Mouse (Mus musculus) kidney, postnatal 14 days (tissue): ENCODE measurements around the gene Pmel.
"Not testable (repeated sequence)": the region's sequence is repeated elsewhere in the genome, so short reads cannot be mapped to it uniquely, and the experiment has no call there.

Experiments used
- DNase-seq: peaks from one replicate; pipeline ENCODE4 v3.0.0; 2022; ENCODE audit warnings: mixed read lengths

Pmel gene

DNA sequence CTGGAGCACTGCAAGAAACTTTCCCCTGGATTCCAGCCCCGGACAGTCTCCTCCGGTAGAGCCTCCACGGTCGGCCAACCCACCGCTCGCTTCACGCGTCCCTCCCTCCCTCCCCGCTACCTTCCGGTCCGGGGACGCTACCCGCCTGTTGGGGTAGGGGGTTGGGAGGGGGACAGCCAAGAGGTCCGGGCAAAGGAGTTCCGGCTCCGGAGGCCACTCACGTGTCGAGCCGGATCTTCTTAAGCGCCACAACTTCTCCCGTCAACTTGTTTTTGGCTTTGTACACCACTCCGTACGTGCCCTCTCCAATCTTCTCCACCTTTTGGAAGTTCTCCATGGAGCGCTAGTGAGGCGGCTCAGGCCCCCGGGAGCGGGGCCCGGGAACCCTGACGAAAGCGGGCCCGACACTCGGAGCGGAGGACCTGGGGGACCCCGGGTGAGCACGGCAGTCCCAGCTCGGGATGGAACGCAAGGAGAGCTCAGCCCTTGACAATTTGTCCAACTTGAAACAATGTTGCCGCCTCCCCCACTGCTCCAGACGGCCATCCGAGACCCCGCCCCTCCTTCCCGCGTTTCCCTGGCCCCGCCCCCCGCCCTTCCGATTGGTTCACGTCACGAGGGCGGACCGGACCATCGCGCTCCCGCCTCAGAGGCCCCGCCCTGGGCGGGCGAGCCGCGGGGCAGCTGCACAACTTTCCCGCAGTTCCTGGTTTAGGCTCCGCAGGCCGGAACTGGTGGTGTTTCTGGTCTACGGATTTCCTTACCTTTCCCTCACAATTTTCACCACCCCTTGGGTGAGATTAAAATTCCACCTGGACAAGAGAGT is 709 bp downstream of the Pmel start, which contains the start of gene Cdk2:
Cdk2 (minus strand) TSS at position 541 of the 826 bp plus-strand sequence.
- peak; percentile 96 for DNase-seq

DNA sequence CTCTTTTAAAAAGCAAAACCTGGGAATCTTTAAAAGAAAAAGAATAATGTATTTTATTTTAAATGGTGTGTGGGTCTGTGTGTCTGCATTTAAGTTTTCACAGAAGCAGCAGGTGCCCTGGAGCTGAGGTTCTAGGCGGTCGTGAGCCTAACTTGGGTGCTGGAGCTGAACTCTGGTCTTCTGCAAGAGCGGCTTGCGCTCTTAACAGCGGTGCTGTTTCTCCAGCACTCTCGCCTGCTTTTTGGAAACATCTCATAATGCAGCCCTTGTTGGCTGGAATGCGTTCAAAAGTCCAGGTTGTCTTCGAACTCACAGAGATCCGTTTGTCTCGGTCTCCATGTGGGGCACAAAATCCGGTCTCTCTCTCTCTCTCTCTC is 1.3 kb downstream of the Pmel start:
- no peak for DNase-seq

DNA sequence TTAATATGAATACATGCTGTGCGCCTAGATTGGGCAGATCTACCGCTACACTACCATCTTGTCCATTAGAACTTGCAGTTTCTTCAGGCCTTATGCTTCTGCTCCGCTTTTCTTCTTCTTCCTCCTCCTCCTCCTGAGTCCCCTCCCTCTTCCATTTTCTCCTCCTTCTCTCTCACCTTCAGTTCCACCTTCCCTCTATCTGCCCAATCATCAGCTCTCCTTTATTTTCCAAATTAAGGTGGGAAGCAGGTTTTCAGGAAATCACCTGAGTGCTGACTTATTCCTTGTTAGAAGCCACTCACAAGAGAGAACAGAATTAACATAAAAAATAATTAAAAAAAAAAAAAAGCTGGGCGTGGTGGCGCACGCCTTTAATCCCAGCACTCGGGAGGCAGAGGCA is 7.3 kb downstream of the Pmel start:
- not testable (repeated sequence) for DNase-seq

DNA sequence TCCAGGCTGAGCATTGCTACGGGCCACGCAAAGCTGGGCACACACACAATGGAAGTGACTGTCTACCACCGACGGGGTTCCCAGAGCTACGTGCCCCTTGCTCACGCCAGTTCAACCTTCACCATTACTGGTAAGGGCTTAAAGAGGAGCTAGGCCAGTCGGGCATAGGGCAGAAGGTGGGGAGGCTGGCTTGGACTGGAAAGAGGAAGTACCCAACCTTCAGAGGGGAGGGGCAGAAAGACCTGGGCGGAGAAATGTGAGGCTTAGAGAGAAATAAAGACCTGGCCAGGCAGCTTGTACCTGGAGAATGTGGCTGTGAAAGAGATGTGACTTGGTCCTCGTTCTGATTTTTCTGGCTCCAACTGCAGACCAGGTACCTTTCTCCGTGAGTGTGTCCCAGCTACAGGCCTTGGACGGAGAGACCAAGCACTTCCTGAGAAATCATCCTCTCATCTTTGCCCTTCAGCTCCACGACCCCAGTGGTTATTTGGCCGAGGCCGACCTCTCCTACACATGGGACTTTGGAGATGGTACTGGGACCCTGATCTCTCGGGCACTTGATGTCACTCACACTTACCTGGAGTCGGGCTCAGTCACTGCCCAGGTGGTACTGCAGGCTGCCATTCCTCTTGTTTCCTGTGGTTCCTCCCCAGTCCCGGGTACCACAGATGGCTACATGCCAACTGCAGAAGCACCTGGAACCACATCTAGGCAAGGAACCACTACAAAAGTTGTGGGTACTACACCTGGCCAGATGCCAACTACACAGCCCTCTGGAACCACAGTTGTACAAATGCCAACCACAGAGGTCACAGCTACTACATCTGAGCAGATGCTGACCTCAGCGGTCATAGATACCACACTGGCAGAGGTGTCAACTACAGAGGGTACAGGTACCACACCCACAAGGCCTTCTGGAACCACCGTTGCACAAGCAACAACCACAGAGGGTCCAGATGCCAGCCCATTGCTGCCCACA is 11.9 kb downstream of the Pmel start:
- DNase-seq = no peak

DNA sequence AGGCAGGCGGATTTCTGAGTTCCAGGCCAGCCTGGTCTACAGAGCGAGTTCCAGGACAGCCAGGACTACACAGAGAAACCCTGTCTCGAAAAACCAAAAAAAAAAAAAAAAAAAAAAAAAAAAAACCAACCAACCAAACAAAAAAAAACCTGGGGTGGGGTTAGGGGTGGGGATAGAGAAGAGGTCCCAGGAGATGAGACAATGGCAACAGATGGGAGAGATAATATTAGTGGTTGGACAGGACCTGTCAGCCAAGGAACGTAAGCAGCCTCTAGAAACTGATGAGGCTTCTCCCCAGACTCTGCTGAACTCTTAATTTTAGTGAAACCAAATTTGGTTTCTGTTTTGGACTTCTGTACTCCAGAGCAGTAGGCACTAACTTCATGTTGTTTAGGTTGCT is 21.5 kb downstream of the Pmel start:
- DNase-seq = not testable (repeated sequence)

DNA sequence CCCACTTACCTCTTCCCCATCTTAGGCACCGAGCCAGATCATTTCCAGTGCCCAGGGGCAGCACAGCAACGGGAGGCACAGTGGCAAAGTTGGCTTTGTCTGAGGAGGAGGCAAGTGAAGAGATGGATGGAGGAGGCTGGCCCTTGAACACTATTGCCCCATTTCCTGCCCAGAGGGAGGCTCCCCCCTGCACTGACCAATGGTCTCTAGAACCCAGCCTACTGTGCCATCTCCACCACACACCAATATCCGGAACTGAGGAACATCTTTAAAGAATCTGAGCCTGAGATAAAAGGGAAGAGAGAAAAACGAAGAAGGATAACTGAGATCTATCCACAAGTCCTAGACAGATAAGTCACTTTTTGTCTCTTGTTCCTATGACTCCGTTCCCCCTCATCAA is 24.1 kb downstream of the Pmel start:
- DNase-seq = no peak

DNA sequence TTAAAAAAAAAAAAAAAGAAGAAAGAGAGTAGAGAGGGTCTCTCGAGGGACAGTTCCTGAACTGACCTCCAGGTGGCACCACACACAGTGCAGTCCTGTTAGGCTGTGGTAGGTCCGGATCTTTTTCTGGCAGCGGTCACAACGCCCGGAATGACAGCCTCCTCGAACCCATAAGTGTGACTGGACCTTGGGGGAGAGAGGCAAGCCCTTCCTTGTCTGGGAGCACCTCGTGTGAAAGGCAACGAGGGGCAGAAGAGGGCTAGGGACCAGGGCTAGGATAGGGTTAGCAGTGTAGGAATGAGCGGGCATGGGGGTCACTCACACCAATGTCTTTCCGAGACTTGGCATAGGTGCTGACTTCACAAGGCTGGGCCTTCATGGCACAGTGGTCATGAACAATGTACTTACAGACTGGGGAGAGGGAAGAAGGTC is 27.0 kb downstream of the Pmel start:
- DNase-seq = peak; percentile 81

DNA sequence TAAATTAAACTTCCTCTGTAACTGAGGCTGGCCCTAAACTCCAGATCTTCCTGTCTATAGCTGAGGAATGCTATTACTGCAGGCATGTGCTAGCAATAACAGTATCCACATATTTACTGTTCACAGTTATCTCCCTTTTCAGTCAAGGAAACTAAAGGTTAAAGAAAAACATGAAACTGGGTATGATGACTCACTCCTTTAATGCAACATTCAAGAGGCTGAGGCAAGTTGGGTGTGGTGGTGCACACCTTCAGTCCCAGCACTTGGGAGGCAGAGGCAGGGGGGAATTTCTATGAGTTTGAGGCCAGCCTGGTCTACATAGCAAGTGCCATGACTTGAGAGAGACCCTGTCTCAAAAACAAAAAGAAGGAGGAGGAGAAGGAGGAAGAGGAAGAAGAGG is 28.0 kb downstream of the Pmel start:
- DNase-seq = no peak

DNA sequence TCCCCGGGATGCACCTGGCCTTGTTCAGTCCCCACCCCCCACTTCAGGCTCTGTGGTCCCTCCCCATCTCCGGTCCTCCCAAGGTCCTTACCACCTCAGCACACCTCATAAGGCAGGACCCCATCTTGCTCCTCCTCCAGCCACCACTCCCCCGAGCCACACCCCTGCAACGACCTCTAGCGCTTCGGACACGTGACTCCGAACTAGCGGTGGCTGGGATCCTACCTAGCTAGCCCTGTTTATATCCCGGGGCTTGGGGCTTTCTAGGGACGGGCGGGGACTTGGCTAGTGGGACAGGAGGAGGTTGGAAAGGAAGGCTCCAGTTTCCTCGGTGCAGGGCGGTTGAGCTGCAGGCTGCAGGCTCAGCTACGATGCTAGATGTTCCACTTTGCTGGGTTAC is 33.4 kb downstream of the Pmel start:
- DNase-seq = peak; percentile 17

DNA sequence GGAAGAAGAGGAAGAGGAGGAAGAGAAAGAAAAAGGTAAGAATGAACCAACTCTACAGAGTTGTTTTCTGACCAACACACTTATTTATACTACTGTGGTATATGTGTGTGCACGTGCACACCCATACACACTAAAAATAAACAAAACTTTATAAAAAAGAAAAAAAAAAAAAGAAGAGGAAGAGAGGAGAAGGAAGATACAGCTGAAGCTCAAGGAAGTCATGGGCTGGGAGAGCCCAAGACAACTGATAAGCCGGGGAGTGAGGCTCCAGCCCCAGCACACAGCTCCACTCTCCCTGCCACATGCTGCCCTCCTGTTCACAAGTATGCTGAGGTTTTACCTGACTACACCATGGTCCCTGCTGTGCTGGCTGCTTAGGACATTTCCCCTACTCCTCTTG is 36.3 kb downstream of the Pmel start:
- no peak for DNase-seq

DNA sequence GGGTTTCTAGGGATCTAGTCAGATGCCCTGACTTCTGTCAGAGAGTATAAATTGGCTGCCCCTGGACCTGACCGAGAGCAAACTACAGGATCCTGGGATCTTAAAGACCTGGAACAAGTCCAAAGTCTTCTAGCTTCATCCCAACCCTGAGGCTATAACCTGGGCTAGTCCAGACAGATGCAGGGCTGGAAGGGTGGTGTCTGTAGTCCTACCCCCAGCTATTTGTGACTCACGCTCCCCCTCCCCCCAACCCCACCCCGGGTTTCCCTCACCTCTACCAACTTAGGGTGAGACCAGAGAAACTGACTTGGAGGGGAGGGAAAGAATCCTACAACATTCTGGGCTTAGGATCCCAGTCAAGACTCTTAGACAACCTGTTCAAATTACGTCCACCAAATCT is 38.6 kb downstream of the Pmel start:
- no peak for DNase-seq

DNA sequence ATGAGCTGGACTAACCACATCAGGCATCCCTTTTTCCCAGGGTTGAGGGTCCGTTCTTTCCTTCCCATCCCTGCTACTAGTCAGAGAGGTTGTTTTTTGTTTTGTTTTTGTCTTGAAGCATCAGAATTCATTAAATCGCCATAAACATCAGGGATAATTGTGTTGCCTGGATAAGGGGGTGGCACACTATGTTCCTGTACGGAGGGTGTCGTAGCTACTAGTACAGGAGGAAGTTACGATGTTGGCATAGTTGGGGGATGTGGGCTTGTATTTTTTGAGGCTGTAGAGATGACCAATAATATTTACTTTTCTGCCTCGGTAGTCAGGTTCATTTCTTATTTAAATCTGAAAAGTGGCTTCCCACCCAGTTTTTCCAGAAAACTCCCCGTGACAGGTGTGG is 39.2 kb downstream of the Pmel start:
- DNase-seq = peak; percentile 4

DNA sequence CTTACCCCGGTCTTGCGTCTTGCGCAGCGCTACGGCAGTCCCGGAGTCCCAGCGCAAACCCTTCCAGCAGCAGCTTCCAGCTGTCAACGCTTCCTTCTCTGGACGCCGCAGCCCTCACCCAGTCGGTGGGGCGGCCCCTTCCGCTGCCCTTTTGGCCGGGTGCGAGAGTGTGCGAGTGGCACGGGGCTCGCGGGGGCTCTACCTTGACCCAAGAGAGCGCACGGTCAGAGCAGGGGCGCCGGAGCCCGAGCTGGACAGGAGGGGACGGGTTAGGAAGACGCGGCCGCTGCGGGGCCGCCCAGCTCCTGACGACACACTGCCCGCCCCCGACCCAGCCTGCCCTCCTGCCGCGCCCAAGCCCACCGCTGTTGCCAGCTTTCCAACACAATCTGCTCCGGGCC is 39.8 kb downstream of the Pmel start:
- peak; percentile 75 for DNase-seq

DNA sequence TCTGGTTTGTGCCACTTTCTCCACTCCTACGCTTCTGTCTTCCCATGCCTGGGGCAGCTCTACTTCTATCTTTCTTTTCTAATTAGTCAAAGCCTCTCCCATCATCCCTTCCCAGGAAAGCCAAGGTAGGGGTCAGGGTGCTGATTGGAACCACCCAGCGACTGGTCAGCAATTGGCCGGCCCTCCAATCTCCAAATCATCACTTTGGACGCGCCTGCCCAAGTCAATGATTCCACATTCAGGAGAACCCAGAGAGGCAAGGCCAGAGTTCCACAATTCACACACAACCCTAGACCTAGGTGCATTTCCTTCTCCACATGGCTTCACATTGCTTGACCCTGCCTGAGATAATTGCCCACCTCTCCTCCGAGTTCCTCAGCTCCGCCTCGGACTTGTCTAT is 40.2 kb downstream of the Pmel start:
- DNase-seq = no peak

DNA sequence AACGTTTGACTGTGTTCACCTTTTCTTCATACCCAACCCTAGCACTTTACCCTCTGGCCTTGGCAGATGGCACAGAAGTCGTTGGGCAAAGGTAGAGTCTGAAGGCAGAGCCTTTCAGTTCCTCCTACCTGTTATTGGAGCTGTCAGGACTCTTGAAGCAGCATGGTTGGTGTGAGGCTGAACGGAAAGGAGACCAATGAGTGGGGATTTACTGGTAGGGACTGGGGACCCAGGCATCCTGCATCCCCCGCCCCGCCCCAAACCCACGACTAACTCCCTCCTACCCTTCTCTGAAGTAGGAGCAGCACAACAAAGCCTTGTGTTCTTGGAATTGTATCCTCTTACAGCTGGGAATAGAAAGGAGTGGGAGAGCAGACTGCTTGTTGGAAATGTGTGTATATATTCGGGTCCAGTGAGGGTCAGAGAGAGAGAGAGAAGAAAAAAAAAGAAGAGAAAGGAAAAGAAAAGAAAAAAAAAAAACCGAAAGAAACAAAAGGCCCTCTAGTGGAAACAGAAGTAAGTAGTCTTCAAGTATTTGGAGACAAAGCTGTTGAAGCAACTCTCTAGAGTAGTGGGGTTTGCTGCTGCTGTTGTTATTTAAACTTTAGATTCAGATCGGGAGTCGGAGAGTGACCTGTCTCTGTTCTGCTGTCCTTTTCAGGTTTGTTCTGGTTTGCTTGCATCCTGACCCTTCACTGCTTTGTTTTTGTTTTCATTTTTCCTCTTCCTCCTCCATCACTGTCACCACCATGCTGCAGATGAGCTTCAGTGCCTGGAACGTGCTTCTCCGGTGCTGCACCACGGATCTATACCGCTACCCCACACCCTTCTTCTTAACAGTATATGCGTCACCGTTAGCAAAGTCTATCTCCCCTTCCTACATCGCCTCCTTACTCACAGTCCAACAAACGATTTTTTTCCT is 40.9 kb downstream of the Pmel start, which contains the start of gene Dgka:
Dgka (minus strand) TSS at position 176 of the 922 bp plus-strand sequence.
- DNase-seq = peak; percentile 34

DNA sequence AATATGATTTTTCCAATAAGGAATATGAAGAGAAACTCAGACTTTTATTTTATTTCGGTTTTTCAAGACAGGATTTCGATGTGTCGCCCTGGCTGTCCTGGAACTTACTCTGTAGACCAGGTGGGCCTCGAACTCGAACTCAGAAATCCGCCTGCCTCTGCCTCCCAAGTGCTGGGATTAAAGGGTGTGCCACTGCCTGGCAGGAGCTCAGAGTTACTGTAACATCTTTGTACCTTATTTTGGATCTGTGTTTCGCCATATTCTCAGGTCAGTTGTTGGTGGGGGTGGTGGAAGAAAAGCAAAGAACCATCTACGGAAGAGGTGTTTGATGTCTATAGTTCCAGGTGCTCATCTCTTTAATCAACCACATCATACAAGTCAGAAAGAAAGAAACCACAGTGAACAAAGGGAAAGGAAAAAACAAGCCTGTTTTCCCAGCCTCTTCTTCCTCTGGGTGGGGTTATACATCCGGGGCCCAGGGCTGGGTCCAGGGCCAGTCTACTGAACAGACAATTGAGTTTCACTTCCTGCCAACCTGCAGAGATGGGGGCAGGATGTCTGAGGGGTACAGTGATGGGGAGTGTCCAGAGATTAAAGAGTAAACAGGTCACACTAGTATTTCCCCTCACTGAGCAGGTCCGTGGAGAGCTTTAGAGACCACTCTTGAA is 42.1 kb downstream of the Pmel start:
- peak; percentile 10 for DNase-seq

DNA sequence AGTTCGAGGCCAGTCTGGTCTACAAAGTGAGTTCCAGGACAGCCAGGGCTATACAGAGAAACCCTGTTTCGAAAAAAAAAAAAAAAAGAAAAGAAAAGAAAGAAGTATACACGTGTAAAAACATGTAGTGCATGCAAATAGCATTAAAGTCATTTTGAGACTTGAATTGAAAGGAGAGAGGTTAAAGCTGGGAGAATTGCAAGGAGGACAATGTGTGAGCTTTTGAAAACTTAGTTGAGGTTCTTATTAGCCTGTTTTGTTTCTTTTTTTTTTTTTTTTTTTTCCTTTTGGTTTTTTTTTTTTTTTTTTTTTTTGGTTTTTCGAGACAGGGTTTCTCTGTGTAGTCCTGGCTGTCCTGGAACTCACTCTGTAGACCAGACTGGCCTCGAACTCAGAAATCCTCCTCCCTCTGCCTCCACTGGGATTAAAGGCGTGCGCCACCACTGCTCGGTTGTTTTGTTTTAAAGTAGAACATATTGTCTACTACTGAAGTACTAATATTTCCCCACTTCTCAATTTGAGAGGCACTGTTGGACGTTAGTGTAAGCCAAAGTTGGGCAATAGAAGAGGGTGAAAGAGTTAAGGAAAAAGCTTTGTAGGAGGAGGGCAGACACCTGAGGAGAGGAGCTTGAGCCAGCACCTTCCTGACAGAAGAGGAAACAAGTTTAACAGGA is 43.1 kb downstream of the Pmel start:
- DNase-seq = no peak

DNA sequence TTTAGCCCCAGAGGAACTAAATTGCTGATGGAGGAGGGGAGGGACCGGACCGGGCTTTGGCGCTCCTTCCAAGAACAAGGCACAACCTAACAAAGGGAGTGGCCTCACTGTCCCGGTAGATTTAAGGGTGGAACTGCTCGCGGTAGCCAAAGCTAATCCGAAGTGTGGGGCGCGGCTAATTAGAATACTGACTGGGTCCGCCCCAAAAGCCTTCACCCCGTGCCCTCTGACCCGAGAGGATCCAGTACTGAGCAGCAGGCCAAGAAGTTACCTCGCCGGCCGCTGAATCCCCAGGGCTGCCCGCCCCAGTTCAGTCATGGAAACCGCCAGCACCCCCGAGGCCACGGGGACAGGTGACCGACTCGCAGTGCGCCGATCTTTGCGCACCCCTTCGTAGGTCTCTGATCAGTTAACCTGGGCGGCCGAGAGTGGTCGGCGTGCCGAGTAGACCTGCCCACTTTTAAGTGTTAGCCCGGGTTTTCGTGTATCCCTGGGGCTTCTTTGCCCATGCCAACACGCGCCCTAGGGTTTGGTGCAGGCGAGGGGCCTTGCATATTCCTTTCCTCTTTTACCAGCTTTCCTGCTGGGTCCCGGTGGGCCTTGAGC is 43.8 kb downstream of the Pmel start, which contains the start of gene Pym1:
Pym1 (plus strand) TSS at position 244 of the 606 bp plus-strand sequence.
- DNase-seq = peak; percentile 87

DNA sequence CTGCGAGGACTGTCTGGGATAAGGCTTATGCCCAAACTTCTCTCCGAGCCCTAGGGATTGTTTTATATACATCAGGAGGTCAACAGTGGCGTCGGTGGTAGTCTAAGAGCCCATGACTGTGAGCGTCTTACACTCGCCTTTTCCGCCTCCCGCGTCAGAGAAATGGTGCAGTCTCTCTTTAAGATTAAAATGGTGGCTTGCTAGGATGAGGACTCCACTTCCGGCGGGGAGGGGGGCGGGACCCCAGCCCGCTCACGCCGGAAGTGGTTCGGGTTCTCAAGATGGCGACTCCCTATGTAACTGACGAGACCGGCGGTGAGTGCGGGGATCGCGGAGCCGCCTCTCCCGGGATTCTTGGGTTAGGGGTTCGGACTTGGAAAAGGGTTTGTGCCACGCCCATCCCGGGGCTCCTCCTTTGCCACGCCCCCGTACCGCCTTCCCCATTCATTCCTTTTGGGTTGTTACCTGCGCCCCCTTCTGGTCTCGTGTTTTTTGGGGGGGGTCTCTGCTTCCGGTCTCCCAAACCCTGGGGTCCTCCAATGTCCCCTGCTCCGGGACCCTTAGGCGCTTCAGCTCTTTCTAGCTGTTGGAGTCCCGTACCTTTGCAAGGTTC is 44.4 kb downstream of the Pmel start:
- peak; percentile 88 for DNase-seq
